In genomic region chr5:99271531-99271930, GRCm38 (mm10) we compare ENCODE assay signal across 17 mouse cellular contexts.
A peak's percentile ranks its signal among the peaks of the same experiment; 100 is the strongest.
DNase-seq lines count a peak whose midpoint lies in the region; ATAC-seq and TF ChIP-seq lines count a peak whose summit lies in the region.
"Had no signal": no experiment of that assay in that cellular context is flagged by ENCODE, and none has a peak within 500 bp of the region (broad histone marks: within the 10 kb centered on the region; RNA-seq: fewer than 3 reads in every experiment).

No protein-coding gene starts in this region.

- peak; percentile 57 for ATAC-seq in frontal cortex, adult (ENCODE audit: low TSS enrichment)
- ATAC-seq in liver, postnatal 0 days = peak; percentile 44; the same call in 1 of the 2 replicates
- ATAC-seq in liver, embryonic 11.5 days (replicated peaks; ENCODE audit: low FRiP score) = no peak
- ATAC-seq: forebrain, embryonic 13.5 days had no signal

- H3K9me3 ChIP-seq in liver, postnatal 0 days (ENCODE audit: low read length) = no peaks in the 10 kb centered on the region
- H3K9me3 ChIP-seq in liver, embryonic 11.5 days (ENCODE audit: control insufficient read depth, low read length) = no peaks in the 10 kb centered on the region
- H3K9me3 ChIP-seq: forebrain, embryonic 13.5 days; heart, embryonic 10.5 days; hindbrain, embryonic 15.5 days; limb, embryonic 10.5 days; stomach, embryonic 15.5 days had no signal

- no peak for TF ChIP-seq EP300 in liver, postnatal 0 days (IDR thresholded peaks at IDR 0.05; ENCODE audit: low read depth)

- no peak overlapping the region for H3K4me3 ChIP-seq in liver, postnatal 0 days (ENCODE audit: low read depth, low read length)
- H3K4me3 ChIP-seq in liver, embryonic 11.5 days (ENCODE audit: low read depth, low read length) = no peak overlapping the region
- H3K4me3 ChIP-seq in cerebellum, adult 2 months (replicated peaks; ENCODE audit: insufficient read depth, low read depth, low read length) = no peak overlapping the region
- H3K4me3 ChIP-seq: forebrain, embryonic 13.5 days; heart, embryonic 10.5 days; hindbrain, embryonic 15.5 days; limb, embryonic 10.5 days; stomach, embryonic 15.5 days had no signal

- peaks cover 13% of the 10 kb centered on the region for H3K4me1 ChIP-seq in liver, postnatal 0 days (ENCODE audit: insufficient read depth)
- H3K4me1 ChIP-seq in liver, embryonic 11.5 days (replicated peaks; ENCODE audit: control insufficient read depth, insufficient read depth, low read length) = no peaks in the 10 kb centered on the region
- H3K4me1 ChIP-seq in cerebellum, adult 2 months (ENCODE audit: control insufficient read depth, insufficient read depth, low read length) = peaks cover 7% of the 10 kb centered on the region; the same call in 1 of the 2 replicates
- H3K4me1 ChIP-seq: stomach, embryonic 15.5 days had no signal

- TF ChIP-seq POLR2A in cerebellum, adult 2 months (IDR thresholded peaks at IDR 0.05; ENCODE audit: borderline replicate concordance, insufficient read depth, low read length) = no peak

- no peak overlapping the region for H3K27ac ChIP-seq in liver, postnatal 0 days (ENCODE audit: low read depth)
- H3K27ac ChIP-seq in liver, embryonic 11.5 days (ENCODE audit: low read depth, low read length) = no peak overlapping the region
- H3K27ac ChIP-seq in cerebellum, adult 2 months (ENCODE audit: insufficient read depth, low read length) = no peak overlapping the region
- H3K27ac ChIP-seq: forebrain, embryonic 13.5 days; heart, embryonic 10.5 days; hindbrain, embryonic 15.5 days; limb, embryonic 10.5 days; stomach, embryonic 15.5 days had no signal

- H3K4me2 ChIP-seq in liver, postnatal 0 days (ENCODE audit: low read depth, low read length) = no peak overlapping the region
- no peak overlapping the region for H3K4me2 ChIP-seq in liver, embryonic 11.5 days
- H3K4me2 ChIP-seq: forebrain, embryonic 13.5 days; hindbrain, embryonic 15.5 days; midbrain, embryonic 11.5 days; stomach, embryonic 15.5 days had no signal

- TF ChIP-seq CTCF in liver, postnatal 0 days (IDR thresholded peaks at IDR 0.05; ENCODE audit: low read depth) = no peak
- TF ChIP-seq CTCF in cerebellum, adult 2 months (IDR thresholded peaks at IDR 0.05; ENCODE audit: borderline replicate concordance, insufficient read depth, low read depth, low read length) = no peak

- 50% methylated on average over 1 of the region's 1 CpGs for WGBS in liver, postnatal 0 days (ENCODE audit: insufficient replicate concordance)
- 81% methylated on average over 1 of the region's 1 CpGs for WGBS in liver, embryonic 11.5 days
- WGBS in cerebellum, adult 2 months = 77% methylated on average over 1 of the region's 1 CpGs

- H3K9ac ChIP-seq in liver, postnatal 0 days (replicated peaks) = no peak overlapping the region
- H3K9ac ChIP-seq in liver, embryonic 11.5 days (ENCODE audit: low read depth, low read length) = no peak overlapping the region
- H3K9ac ChIP-seq: forebrain, embryonic 13.5 days; hindbrain, embryonic 15.5 days; stomach, embryonic 15.5 days had no signal

- H3K27me3 ChIP-seq in liver, postnatal 0 days (ENCODE audit: insufficient read depth, low read length) = no peaks in the 10 kb centered on the region
- no peaks in the 10 kb centered on the region for H3K27me3 ChIP-seq in liver, embryonic 11.5 days (replicated peaks; ENCODE audit: control insufficient read depth, insufficient read depth, low read length)
- H3K27me3 ChIP-seq in cerebellum, adult 2 months (ENCODE audit: control insufficient read depth, insufficient read depth, low read length) = no peaks in the 10 kb centered on the region; the same call in 1 of the 2 replicates
- H3K27me3 ChIP-seq: hindbrain, embryonic 15.5 days; stomach, embryonic 15.5 days had no signal

- no peaks in the 10 kb centered on the region for H3K36me3 ChIP-seq in liver, postnatal 0 days (replicated peaks; ENCODE audit: insufficient read depth, low read length)
- H3K36me3 ChIP-seq in liver, embryonic 11.5 days (ENCODE audit: control insufficient read depth, insufficient read depth, low read length) = no peaks in the 10 kb centered on the region
- H3K36me3 ChIP-seq: heart, embryonic 10.5 days; hindbrain, embryonic 15.5 days; limb, embryonic 10.5 days; stomach, embryonic 15.5 days had no signal

- DNase-seq in frontal cortex, adult 2 months (ENCODE audit: extremely low spot score in 1 of 2, low spot score in 1 of 2) = no peak
- peak; percentile 59 for DNase-seq in liver, postnatal 0 days
- DNase-seq in liver, embryonic 11.5 days (ENCODE audit: low spot score) = no peak
- peak; percentile 77 for DNase-seq in Muller cell, postnatal 12 days (ENCODE audit: inconsistent ontology term)
- DNase-seq in adipocyte (ENCODE audit: low spot score) = peak; percentile 74
- no peak for DNase-seq in cerebellum, adult 2 months
- DNase-seq: cerebellum, adult 8-10 months; liver; thymus, adult 18-20 months; thymus, postnatal 36 days had no signal

Comparison
In these comparisons a context has a peak if more than half of its experiments do, and no peak if none do; other contexts are left out.
1. DNase-seq: peak in liver, postnatal 0 days (single experiment), Muller cell, postnatal 12 days (single experiment) and adipocyte (single experiment); none in frontal cortex, adult 2 months (0 of 2), liver, embryonic 11.5 days (single experiment) and cerebellum, adult 2 months (0 of 2).